Mouse (Mus musculus) heart, postnatal 10 days (tissue): ENCODE measurements around the gene Apol9a. TPM values are rescaled to one million over a fixed set of nuclear protein-coding genes. Genes with fewer than 3 reads are reported as not detected.
A peak's percentile ranks its signal among the peaks of the same experiment; 100 is the strongest.

ENCODE experiments used
- DNase-seq, 2 experiments: peaks; one replicate each; pipeline ENCODE4 v3.0.0; 2021
- intact Hi-C: fragments of 180-260 bp; cut with DNase I; formaldehyde crosslinking; loops from one replicate; pipeline ENCODE4 v1.15.1; 2025
- total RNA-seq, 2 experiments: library from RNA; stranded (reverse); gene quantifications; 2 replicates each; pipeline ENCODE4 v1.2.3; 2021

Apol9a gene
- total RNA-seq, 2 experiments from 2014 or later = 0.17 TPM; not detected in 1

- intact Hi-C loops = no loop called here
- DNase-seq = no peak
These were observed 31.0 kb downstream of the Apol9a start for GRCm38 (mm10) chr15:77379921-77380320.

GRCm38 (mm10) chr15:77377419-77377818 lies 33.5 kb downstream of the Apol9a start:
- intact Hi-C loops = no loop called here
- DNase-seq = no peak

DNA sequence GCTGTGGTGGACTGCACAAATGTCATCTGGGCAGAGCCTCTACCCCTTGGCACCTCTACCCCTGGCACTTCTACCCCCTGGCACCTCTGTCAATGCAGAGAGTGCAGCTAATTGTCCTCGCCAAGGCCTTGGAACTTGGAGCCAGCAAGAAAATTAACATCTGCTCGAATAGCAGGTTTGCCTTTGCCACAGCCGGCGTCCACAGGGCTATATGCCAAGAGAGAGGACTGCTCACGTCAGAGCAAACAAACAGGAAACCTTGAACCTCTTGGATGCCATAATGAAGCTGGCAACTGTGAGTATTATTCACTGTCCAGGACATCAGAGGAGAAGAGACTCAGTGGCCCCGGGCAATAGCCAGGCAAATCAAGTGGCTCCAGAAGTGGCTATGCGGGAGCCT lies 34.0 kb downstream of the Apol9a start:
- peak in 1 of 2 experiments; percentile 39 for DNase-seq
- intact Hi-C loops = no loop called here

DNA sequence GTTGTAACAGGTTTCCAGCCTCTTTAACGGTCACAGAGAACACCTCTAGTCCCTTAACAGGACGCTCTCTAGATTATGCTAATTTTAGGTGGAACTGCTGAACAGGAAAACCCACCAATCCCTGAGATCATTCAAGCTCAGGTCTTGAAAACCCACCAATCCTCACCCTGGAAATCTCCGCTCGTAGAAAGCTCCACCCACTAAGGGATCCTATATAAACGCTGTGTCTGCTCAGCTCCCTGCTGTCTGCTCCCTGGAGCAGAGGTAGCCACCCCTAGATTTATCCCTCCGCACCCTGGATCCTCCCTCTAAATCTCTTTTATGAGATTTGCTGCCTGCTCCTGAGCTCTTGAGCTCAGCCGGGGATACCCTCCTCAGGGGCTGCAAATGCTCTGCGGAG lies 40.3 kb downstream of the Apol9a start:
- DNase-seq = no peak
- intact Hi-C loops = no loop called here

GRCm38 (mm10) chr15:77369981-77370380 lies 41.0 kb downstream of the Apol9a start:
- no peak for DNase-seq
- intact Hi-C loops = loop anchor here (2.0 to 5.0 kb wide), 3 partner anchors 268 to 398 kb away; no protein-coding TSS in a partner anchor

- no peak for DNase-seq
- intact Hi-C loops = loop anchor here (2.0 to 5.0 kb wide), 3 partner anchors 267 to 397 kb away; no protein-coding TSS in a partner anchor
These were observed 42.1 kb downstream of the Apol9a start for GRCm38 (mm10) chr15:77368818-77369320.

DNA sequence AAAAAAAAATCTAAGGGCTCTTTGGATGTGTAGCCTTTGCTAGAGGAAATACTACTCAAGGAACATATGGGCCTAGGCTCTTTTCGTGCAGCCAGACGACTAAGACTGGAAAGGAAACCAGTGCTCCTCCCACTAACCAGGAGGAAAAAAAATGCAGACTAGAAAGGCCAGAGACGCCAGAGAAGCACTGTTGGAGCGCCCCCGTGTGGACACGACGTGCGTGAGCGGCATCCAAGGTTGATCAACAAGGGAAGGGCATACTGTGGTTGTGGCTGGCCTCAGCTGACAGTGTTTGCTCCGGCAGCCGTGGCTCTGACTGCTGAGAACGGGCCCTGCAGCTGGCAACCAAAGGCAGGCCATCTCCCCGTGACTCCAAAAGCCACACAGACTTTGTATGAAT lies 42.8 kb downstream of the Apol9a start:
- peak; percentile 98 to 99 for DNase-seq
- intact Hi-C loops = loop anchor here (2.0 to 5.0 kb wide), 3 partner anchors 266 to 396 kb away; no protein-coding TSS in a partner anchor

DNA sequence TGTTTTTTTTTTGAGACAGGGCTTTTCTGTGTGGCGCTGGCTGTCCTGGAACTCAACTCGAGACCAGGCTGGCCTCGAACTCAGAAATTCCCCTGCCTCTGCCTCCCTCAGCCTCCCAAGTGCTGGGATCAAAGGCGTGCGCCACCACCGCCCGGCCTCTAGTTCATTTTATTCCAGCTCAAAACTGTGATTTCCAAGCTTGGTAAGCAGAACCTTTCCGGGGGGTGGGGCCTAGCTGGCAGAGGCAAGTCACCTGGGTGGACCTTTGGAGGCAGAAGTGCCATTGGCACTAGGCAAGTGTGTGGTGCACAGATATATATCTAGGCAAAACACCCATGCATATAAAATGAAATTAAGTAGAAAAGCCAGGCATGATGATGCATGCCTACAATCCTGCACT lies 43.4 kb downstream of the Apol9a start:
- DNase-seq = no peak
- intact Hi-C loops = loop anchor here (5.0 kb wide), 2 partner anchors 265 to 395 kb away; no protein-coding TSS in a partner anchor

GRCm38 (mm10) chr15:77366706-77367484 lies 44.0 kb downstream of the Apol9a start:
- peak; percentile 92 to 95 for DNase-seq
- intact Hi-C loops = loop anchor here (5.0 kb wide), 2 partner anchors 265 to 395 kb away; no protein-coding TSS in a partner anchor

- DNase-seq = peak; percentile 71 to 72
- intact Hi-C loops = loop anchor here (5.0 kb wide), 2 partner anchors 264 to 394 kb away; no protein-coding TSS in a partner anchor
These were observed 45.0 kb downstream of the Apol9a start for GRCm38 (mm10) chr15:77365700-77366570.

GRCm38 (mm10) chr15:77364026-77364425 lies 46.9 kb downstream of the Apol9a start:
- intact Hi-C loops = no loop called here
- DNase-seq = peak; percentile 65 to 67

DNA sequence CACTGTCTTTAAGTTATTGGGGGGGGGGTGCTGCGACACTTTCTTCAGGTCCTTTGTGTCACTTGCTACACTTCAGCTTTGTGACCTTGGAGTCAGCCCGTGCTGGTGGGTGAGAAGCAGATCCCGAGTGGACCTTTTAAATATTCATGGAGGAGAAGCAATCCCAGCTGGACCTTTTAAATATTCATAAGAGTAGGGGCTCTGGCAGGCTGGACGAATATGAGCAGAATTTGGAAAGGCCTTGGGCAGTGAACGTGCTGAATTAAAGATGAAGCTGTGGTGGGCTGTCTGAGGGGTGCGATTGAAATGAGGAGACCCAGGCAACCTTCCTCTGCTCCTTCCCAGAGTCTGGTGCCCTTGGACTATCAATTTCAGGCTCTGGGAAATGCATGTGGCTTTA lies 47.4 kb downstream of the Apol9a start:
- DNase-seq = no peak
- intact Hi-C loops = loop anchor here (1.0 kb wide), 1 partner anchor 137 kb away; no protein-coding TSS in a partner anchor

DNA sequence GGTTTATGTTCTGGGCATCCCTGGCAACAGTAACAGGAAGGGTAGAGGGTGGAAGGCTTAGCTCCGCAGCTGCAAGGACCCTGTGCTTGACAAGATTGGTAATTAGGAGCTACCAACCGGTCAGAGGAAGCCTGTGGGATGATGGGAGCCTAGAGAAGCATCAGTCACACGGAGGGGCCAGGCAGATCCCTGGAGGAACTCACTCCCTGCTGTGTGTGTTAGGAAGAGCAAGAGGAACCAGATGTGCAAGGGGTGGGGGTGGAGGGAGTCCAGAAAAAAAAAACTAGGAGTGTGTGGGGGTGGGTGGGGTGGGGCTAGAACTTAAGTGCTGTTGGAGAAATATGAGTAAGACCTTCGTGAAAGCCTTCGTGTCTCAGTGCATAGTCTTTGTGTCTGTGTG lies 48.0 kb downstream of the Apol9a start:
- intact Hi-C loops = loop anchor here (1.0 kb wide), 1 partner anchor 137 kb away; no protein-coding TSS in a partner anchor
- no peak for DNase-seq

DNA sequence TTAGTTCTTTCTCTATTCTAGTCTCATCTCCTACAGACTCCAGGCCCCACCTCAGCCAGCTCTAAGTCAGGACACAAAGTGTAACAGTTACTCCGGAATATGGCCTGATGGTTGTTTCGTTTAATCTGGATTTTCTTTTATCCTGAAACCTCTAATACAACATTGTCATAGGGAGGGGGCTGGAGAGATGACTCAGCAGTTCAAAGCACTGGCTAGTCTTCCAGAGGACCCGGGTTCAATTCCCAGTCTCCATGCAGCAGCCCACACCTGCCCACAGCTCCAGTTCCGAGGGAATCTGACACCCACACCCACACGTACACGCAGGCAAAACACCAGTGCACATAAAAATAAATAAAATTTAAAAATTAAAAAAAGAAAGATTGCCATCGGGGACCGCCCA lies 51.0 kb downstream of the Apol9a start:
- intact Hi-C loops = loop anchor here (5.0 kb wide), 1 partner anchor 208 kb away; no protein-coding TSS in a partner anchor

DNA sequence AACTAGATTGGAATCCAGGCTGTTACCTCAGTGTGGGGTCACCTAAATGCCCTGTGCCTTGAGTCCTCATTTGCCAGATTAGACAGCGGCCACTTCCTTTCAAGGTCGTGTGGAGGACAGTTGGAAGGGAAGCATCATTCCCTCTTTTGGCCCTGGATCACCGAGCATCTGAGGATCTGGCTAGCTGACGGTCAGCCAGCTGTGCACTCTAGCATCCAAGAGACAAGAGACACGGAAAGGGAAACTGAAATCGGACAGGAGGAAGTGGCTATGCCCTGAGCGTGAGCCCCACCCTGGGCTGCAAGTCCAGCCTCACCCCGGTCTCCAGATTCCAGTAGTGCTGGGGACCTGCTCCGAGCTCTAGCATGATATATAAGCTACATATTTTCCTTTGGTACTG lies 51.4 kb downstream of the Apol9a start:
- peak; percentile 75 to 78 for DNase-seq
- intact Hi-C loops = loop anchor here (5.0 kb wide), 1 partner anchor 207 kb away; no protein-coding TSS in a partner anchor

More for the DNA sequence above, 51.0 kb downstream of the Apol9a start:
- DNase-seq = no peak

DNA sequence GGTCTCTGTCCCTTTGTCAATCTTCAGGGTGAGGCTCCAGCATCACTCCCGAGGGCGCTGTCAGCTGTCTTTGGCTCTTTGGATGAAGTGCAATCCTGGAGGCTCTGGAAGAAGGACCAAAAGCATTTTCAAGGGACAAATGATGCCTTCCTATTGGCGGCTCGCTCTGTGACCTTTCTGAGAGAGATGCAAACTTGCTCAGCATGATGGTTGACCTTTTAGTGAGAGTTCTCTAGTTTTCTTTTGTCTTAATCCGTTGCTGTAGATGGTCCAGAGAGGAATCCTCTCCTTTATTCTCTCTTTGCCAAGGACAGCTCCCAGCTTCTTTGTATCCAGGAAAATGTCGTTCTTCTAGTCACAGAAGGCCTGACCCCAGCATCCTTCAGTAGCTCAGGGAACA lies 51.9 kb downstream of the Apol9a start:
- intact Hi-C loops = loop anchor here (5.0 kb wide), 1 partner anchor 207 kb away; no protein-coding TSS in a partner anchor
- DNase-seq = no peak

GRCm38 (mm10) chr15:77358320-77359040 lies 52.5 kb downstream of the Apol9a start:
- intact Hi-C loops = loop anchor here (1.0 to 5.0 kb wide), 3 partner anchors 15 to 206 kb away; no protein-coding TSS in a partner anchor
- peak; percentile 92 to 94 for DNase-seq

- intact Hi-C loops = loop anchor here (5.0 kb wide), 1 partner anchor 204 kb away; no protein-coding TSS in a partner anchor
- peak in 1 of 2 experiments; percentile 32 for DNase-seq
These were observed 54.6 kb downstream of the Apol9a start for GRCm38 (mm10) chr15:77356248-77356810.

DNA sequence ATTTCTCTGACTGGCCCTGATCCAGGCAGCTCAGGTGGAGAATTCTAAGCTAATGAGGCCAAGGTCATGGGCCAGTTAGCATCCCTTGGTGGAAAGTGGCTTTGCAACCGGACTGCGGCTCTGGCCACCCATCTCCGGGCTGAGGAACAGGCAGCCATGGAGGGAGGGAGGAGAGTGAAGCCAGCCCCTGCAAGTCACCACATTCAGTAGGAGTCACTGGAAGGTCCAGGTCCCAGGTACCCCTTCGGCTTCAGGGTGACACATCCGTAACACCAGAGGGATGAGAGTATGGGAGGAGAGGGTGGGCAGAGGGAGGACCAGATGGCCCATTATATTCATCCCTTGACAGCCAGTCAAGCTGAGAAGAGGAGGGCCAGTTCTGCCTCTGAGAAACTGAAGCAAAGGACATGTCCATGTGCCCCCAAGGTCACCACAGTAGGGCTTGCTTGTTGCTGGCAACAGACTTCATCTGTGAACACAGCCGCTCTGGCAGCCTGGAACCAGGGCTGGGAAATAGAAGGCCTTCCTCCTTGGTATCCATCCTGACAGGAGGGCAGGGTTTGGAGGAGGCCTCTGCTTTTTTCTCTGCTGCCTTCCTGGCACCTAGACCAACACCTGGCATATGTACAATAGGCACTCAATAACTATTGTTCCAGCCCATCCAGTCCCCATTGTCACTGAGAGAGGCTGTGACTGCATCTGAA lies 55.9 kb downstream of the Apol9a start:
- intact Hi-C loops = loop anchor here (5.0 kb wide), 1 partner anchor 203 kb away; no protein-coding TSS in a partner anchor
- peak in 1 of 2 experiments; percentile 31 for DNase-seq
